8 mouse cellular contexts compared by ENCODE assay signal in the genomic region with DNA sequence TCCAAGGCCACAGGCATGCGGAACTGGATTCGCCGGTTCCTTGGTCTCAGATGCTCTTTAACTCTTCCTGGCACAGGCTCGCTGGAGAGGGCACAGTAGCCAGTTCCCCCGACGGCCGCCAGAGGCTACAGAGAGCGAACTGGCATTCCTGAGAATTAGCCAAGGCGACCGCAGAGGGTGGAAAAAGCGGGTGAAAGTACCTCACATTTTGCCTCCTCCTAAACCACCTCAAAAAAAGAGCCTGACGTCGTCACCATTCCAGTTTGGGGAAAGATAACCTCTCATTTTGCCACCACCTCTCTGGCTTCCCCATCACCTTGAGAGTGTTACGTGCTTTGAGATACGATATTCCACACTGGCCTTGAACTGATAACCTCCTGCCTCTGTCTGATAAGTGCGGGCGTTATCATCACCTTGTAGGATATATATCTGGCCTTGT. TPM values are rescaled to one million over a fixed set of nuclear protein-coding genes. Genes with fewer than 3 reads are reported as not detected.
DNase-seq lines count a peak whose midpoint lies in the region; ATAC-seq lines count a peak whose summit lies in the region.

No protein-coding gene starts in this region.

- WGBS in intestine, embryonic 14.5 days: 3% methylated on average over 17 of the region's 17 CpGs

- no peaks in the 10 kb centered on the region for H3K9me3 ChIP-seq in intestine, embryonic 14.5 days (ENCODE audit: control insufficient read depth, low read length)
- H3K9me3 ChIP-seq in megakaryocyte, embryonic 14.5 days: no peaks in the 10 kb centered on the region

- DNase-seq in adrenal gland, adult 2 months: peak; percentile 86
- peak; percentile 90 for DNase-seq in embryo, embryonic 11 days
- peak; percentile 82 for DNase-seq in gastrocnemius, postnatal 10 days
- DNase-seq in intestine, embryonic 14.5 days (ENCODE audit: low spot score): peak; percentile 88
- DNase-seq in left cerebral cortex, postnatal 10 days (ENCODE audit: extremely low spot score in 1 of 2, low spot score in 2 of 2): peak; percentile 87 to 90
- peak; percentile 70 to 82 for DNase-seq in right cerebral cortex, adult 2 months (ENCODE audit: low spot score in 2 of 2)
- DNase-seq in urinary bladder, postnatal 25 days (ENCODE audit: low spot score): peak; percentile 79

- no peaks in the 10 kb centered on the region for H3K27me3 ChIP-seq in intestine, embryonic 14.5 days (replicated peaks; ENCODE audit: control insufficient read depth, insufficient read depth, low read length)
- H3K27me3 ChIP-seq in megakaryocyte, embryonic 14.5 days (replicated peaks): peaks cover 7% of the 10 kb centered on the region

- H3K9ac ChIP-seq in intestine, embryonic 14.5 days (ENCODE audit: low read length): peak overlapping the region; percentile 84

- H3K4me3 ChIP-seq in intestine, embryonic 14.5 days (ENCODE audit: low read depth, low read length): peak overlapping the region; percentile 71
- peak overlapping the region; percentile 94 for H3K4me3 ChIP-seq in megakaryocyte, embryonic 14.5 days (replicated peaks)

- intact Hi-C loops in left cerebral cortex, postnatal 10 days (cut with DNase I): no loop called here

- H3K36me3 ChIP-seq in intestine, embryonic 14.5 days (ENCODE audit: control insufficient read depth, insufficient read depth, low read length): peaks cover 9% of the 10 kb centered on the region
- peaks cover 18% of the 10 kb centered on the region for H3K36me3 ChIP-seq in megakaryocyte, embryonic 14.5 days (replicated peaks; ENCODE audit: low read length)

- peak overlapping the region; percentile 79 for H3K4me2 ChIP-seq in intestine, embryonic 14.5 days (ENCODE audit: low read length)

- peak; percentile 32 for ATAC-seq in intestine, embryonic 14.5 days (replicated peaks; ENCODE audit: low FRiP score, low TSS enrichment, low read depth)

- H3K4me1 ChIP-seq in intestine, embryonic 14.5 days (replicated peaks; ENCODE audit: control insufficient read depth, insufficient read depth, low read length): peaks cover 32% of the 10 kb centered on the region
- peaks cover 66% of the 10 kb centered on the region for H3K4me1 ChIP-seq in megakaryocyte, embryonic 14.5 days

- H3K27ac ChIP-seq in intestine, embryonic 14.5 days (ENCODE audit: low read depth): peak overlapping the region; percentile 99

RNA-seq across cellular contexts. Expression of a gene that starts 0.7 kb away (rescaled TPM):
- total RNA-seq in adrenal gland, adult 2 months (2021): 10 to 100 TPM; 51.9 to 56.2 TPM
- 138 and 147 TPM in 2 replicates for polyA plus RNA-seq in adrenal gland, adult 2 months (2012; rRNA removed)
- total RNA-seq in gastrocnemius, postnatal 10 days (2021): 10 to 100 TPM; 31.1 to 33.8 TPM
- polyA plus RNA-seq in intestine, embryonic 14.5 days (2014; fragmentation: Nextera tagmentation; extraction: Ambion mirVana): 38.1 and 44.4 TPM in 2 replicates
- 10 to 100 TPM; 54.7 to 57.6 TPM for total RNA-seq in left cerebral cortex, postnatal 10 days (2021)
- 198 and 388 TPM in 2 replicates for polyA plus RNA-seq in megakaryocyte, embryonic 14.5 days (2012; ENCODE audit: insufficient read depth, low replicate concordance)

RNA-seq across cellular contexts. Expression of a gene that starts 20.9 kb away (rescaled TPM):
- total RNA-seq in adrenal gland, adult 2 months (2021): 1 to 10 TPM in 1 of 2 experiments, under 1 TPM in 1; 0.52 to 1.8 TPM
- polyA plus RNA-seq in adrenal gland, adult 2 months (2012; rRNA removed): 0.73 and 0.74 TPM in 2 replicates
- total RNA-seq in gastrocnemius, postnatal 10 days (2021): not detected
- 776 and 848 TPM in 2 replicates for polyA plus RNA-seq in intestine, embryonic 14.5 days (2014; fragmentation: Nextera tagmentation; extraction: Ambion mirVana)
- total RNA-seq in left cerebral cortex, postnatal 10 days (2021): not detected
- polyA plus RNA-seq in megakaryocyte, embryonic 14.5 days (2012; ENCODE audit: insufficient read depth, low replicate concordance): not detected in 2 replicates

RNA-seq across cellular contexts. Expression of a gene that starts 23.2 kb away (rescaled TPM):
- not detected for total RNA-seq in adrenal gland, adult 2 months (2021)
- polyA plus RNA-seq in adrenal gland, adult 2 months (2012; rRNA removed): not detected in 2 replicates
- total RNA-seq in gastrocnemius, postnatal 10 days (2021): not detected
- 0.62 and 0.86 TPM in 2 replicates for polyA plus RNA-seq in intestine, embryonic 14.5 days (2014; fragmentation: Nextera tagmentation; extraction: Ambion mirVana)
- not detected for total RNA-seq in left cerebral cortex, postnatal 10 days (2021)
- polyA plus RNA-seq in megakaryocyte, embryonic 14.5 days (2012; ENCODE audit: insufficient read depth, low replicate concordance): 2.9 and 8.0 TPM in 2 replicates

RNA-seq across cellular contexts. Expression of a gene that starts 23.3 kb away (rescaled TPM):
- 10 to 100 TPM in 1 of 2 experiments, 1 to 10 TPM in 1; 4.6 to 11.0 TPM for total RNA-seq in adrenal gland, adult 2 months (2021)
- polyA plus RNA-seq in adrenal gland, adult 2 months (2012; rRNA removed): 54.1 and 60.0 TPM in 2 replicates
- 10 to 100 TPM in 1 of 2 experiments, 1 to 10 TPM in 1; 6.0 to 11.6 TPM for total RNA-seq in gastrocnemius, postnatal 10 days (2021)
- polyA plus RNA-seq in intestine, embryonic 14.5 days (2014; fragmentation: Nextera tagmentation; extraction: Ambion mirVana): 30.2 and 35.5 TPM in 2 replicates
- 1 to 10 TPM; 8.7 to 9.4 TPM for total RNA-seq in left cerebral cortex, postnatal 10 days (2021)
- 1,441 and 3,817 TPM in 2 replicates for polyA plus RNA-seq in megakaryocyte, embryonic 14.5 days (2012; ENCODE audit: insufficient read depth, low replicate concordance)

RNA-seq across cellular contexts. Expression of a gene that starts 33.9 kb away (rescaled TPM):
- 10 to 100 TPM; 36.9 to 57.2 TPM for total RNA-seq in adrenal gland, adult 2 months (2021)
- 100 and 122 TPM in 2 replicates for polyA plus RNA-seq in adrenal gland, adult 2 months (2012; rRNA removed)
- total RNA-seq in gastrocnemius, postnatal 10 days (2021): 10 to 100 TPM; 26.3 to 35.0 TPM
- polyA plus RNA-seq in intestine, embryonic 14.5 days (2014; fragmentation: Nextera tagmentation; extraction: Ambion mirVana): 44.9 and 45.7 TPM in 2 replicates
- 1 to 10 TPM; 6.2 to 8.4 TPM for total RNA-seq in left cerebral cortex, postnatal 10 days (2021)
- 1.2 and 3.7 TPM in 2 replicates for polyA plus RNA-seq in megakaryocyte, embryonic 14.5 days (2012; ENCODE audit: insufficient read depth, low replicate concordance)

Comparison
In these comparisons a context has a peak if more than half of its experiments do, and no peak if none do; other contexts are left out.
1. Peak in every context shown above with its lines: DNase-seq, ATAC-seq, H3K4me3 ChIP-seq and H3K27ac ChIP-seq.